Mouse (Mus musculus) telencephalon, adult 2 months (tissue): ENCODE data around the gene Nrxn2.

Experiments
- DNase-seq: peaks from one replicate; pipeline ENCODE4 v3.0.0-alpha.2; 2011; ENCODE audit warnings: low read depth, low spot score

Gene Nrxn2

GRCm38 (mm10) chr19:6452672-6453310 lies 34.3 kb downstream of the Nrxn2 start:
- no peak for DNase-seq

GRCm38 (mm10) chr19:6453349-6453748 lies 34.8 kb downstream of the Nrxn2 start:
- DNase-seq = peak; percentile 52

DNA sequence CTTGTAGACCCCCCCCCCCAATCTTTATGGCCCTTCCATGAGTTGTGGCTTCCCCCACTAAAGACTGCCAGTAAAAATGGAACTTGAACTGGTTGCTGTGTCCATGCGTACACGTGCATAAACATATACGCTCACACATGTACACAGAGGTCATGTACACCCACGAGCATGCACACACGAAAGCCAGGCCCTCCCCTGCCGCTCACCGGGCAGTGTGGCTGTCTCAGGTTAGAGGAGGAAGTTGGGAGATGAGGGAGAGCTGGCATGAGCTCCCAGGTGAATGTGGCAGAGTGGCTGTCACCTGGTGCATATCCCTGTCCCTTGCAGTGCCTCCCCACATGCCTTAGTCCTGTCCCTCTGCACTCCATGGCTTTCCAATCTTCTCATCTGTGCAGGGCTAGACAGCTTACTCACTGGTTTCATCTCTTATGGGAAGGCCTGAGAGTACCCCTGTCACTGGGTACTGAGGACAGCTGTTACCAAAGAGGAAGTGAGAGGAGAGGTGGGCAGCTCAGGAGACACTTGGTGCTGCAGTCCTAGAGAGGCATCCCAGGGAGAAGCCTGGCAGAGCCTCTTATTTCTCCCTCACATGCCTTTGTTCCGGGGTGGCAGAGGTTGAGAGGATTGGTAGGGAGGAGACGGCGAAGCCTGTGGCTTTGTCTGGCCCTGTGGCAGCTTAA lies 35.6 kb downstream of the Nrxn2 start:
- DNase-seq = no peak

GRCm38 (mm10) chr19:6459504-6459903 lies 41.0 kb downstream of the Nrxn2 start:
- peak; percentile 76 for DNase-seq

DNA sequence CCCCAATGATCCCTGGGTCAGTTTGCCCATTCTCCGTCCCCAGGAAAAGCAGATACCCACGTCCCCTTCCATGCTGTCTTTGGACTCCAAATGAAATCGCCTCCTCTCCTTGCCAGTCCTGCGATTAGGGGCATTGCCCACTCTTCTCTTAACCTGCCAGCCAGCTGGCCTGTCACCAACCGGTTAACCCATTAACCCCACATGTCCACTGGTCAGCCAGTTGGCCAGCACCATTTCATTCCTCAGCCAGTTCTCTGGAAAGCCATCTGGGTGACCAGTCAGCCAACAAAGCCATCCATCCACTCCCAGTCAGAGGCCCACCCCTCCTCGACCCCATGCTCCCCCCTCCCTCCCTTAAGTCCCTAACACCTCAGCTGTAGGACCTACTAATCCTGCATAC lies 44.3 kb downstream of the Nrxn2 start:
- no peak for DNase-seq

DNA sequence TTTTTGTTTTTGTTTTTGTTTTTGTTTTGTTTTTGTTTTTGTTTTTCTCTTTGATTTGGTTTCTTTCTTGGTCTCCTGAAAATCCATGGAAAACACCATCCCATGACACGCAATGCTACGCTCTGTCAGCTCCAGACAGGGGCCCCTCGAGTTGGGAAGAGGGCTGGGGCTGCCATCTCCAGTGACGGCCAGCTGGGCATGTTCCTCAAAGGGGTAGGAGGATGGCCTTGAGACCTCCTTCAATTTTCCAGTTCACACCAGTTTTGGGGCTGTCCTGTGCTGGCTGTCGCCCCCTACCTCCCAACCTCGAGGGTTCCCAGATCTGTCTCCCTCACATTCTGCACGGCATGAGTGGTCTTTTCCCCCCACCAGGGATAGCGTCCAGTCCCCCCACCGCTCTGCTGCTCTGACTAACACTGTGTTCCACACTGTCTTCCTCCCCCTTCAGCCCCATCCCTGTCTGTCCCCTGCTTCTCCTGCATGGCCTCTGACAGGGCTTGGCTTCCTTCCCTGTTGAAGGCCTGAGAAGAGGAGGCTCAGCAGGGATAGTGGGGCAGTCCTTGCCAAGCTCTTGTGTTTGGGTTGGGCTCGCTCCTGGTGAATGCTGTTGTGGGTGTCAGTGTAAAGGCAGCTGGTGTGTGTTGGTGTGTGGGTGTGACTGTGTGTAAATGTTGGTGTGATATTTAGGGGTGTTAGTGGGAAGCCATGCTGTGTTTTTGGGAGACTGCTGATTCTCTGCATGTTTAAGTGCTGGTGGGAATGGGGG lies 46.0 kb downstream of the Nrxn2 start:
- DNase-seq = peak; percentile 84

GRCm38 (mm10) chr19:6465090-6465489 lies 46.6 kb downstream of the Nrxn2 start:
- no peak for DNase-seq

DNA sequence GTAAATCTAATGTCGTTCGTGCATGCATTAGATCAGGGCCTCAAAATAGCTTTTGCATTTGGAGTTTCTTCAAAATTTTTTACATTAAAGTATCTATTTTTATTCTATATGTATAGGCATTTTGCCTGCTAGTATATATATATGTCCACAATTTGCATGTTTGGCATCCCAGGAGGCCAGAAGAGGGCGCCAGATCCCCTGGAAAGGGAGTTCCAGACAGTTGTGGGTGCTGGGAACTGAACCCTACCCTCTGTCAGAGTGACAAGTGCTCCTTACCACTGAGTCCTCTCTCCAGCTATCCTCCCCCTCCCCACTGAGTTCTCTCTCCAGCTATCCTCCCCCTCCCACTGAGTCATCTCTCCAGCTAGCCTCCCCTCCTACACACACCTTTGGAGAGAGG lies 48.4 kb downstream of the Nrxn2 start:
- DNase-seq = no peak

- no peak for DNase-seq
These were observed 48.9 kb downstream of the Nrxn2 start for GRCm38 (mm10) chr19:6467374-6467979.

DNA sequence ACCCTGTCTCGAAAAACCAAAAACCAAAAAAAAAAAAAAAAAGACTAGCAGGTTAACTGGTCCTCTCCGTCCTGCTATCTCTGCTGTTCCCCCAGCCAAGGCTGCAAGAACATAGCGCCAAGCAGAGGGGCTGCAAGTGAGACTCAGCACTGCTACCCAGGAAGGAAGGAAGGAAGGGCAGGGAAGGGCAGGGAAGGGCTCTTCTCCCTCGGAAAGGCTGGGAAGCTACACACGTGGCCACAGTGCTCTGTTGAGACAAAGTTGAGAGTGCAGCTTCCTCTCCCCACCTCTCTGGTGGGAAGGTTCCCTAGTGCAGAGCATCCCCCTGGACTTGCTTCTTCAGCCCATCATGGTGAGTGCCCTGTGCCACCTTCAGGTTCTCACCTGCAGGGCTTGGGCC lies 53.1 kb downstream of the Nrxn2 start:
- no peak for DNase-seq

- no peak for DNase-seq
These were observed 54.3 kb downstream of the Nrxn2 start for GRCm38 (mm10) chr19:6472821-6473220.

GRCm38 (mm10) chr19:6474706-6475105 lies 56.2 kb downstream of the Nrxn2 start:
- no peak for DNase-seq

DNA sequence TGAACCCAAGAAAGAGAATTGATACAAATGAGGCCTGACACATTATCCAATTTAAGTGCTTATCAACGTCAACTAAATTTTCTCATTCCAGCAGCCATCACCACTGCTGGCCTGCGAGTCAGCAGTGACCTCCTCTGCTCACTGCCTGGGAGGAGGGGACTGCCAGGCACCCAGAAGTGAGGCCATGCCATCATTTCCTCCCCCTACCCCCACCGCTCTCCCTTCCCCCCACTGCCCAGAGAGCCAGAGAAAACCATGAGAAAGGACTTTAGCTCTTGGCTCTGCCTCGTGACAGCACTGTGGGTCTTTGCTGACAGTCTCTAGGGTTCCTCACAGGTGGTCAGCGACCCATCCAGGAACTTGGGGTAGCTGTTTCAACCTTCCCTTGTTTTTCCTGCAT lies 56.6 kb downstream of the Nrxn2 start:
- no peak for DNase-seq

- no peak for DNase-seq
These were observed 58.5 kb downstream of the Nrxn2 start for GRCm38 (mm10) chr19:6477007-6477406.

DNA sequence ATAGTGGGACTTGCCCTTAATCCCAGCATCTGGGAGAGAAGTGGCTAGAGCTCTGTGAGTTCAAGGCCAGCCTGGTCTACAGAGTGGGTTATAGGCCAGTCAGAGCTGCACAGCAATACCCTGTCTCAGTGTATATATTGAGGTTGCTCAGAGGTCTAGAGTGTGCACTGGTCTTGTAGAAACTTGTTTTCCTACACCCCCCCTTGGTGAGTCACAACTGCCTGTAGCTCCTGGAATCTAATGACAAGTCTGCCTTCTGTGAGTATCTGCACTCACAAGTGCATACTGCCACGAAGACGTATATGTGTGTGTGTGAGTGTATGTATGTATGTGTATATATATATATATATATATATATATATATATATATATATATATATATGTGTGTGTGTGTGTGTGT lies 60.0 kb downstream of the Nrxn2 start:
- DNase-seq = no peak

DNA sequence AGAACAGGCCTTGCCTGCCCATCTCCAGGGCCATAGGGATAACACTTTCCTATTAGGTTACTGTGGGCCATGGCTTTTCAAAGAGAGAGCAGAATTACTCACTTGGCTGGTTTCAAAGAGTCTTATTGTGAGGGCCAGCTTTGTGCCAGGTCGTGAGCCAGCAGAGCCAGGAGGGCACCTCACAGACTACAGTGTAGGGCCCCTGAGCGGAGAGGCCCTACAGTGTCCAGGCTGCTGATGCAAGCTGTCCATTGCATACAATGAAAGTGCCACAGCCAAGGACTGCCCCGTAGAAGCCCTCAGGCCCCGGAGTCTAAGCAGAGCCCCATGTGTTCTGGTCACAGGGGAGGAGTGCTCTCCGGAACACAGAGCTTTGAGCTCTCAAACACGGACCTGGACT lies 64.4 kb downstream of the Nrxn2 start:
- DNase-seq = no peak

DNA sequence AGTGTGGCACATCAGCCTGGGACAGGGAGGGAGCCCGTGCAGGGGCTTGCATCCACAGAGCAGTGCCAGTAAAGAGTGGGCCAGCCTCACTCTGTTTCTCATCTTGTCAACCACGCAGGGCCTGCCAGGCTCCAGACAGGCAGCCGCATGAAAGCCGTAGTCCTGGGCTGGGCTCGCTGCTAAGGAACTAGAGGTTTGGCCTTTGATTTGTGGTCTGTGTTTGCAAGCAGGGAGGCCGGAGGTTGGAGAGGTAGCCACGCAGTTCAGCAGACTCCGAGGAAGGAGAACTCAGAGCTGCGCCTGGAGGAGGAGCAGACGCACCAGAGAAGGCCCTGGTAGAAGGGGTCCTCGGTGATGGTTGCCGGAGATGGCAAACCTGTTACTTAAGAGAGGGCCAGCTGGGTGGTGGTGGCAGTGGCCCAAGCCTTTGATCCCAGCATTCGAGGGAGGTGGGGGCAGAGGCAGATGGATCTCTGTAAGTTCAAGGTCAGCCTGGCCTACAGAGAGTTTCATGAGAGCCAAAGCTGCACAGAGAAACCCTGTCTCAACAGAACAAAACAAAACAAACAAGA lies 66.6 kb downstream of the Nrxn2 start:
- DNase-seq = no peak

DNA sequence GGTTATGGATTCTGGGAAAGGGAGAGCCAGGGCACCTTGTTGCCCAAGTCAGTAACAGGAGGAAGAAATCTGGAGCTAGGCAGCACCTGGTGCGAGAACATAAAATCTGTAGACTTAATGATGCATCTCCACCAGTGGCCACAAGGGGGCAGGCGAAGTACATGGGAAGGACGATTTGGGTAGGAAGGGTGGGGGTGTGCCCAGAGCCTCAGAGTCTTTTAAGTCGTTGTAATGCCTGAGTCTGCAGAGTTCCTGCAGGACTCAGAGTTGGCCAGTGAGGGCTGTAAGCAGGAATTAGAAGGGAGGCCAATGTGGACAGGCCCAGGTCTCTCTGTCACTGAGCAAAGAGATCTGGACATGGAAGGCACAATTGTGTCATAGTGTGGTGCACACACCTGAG lies 70.5 kb downstream of the Nrxn2 start:
- DNase-seq = peak; percentile 77

DNA sequence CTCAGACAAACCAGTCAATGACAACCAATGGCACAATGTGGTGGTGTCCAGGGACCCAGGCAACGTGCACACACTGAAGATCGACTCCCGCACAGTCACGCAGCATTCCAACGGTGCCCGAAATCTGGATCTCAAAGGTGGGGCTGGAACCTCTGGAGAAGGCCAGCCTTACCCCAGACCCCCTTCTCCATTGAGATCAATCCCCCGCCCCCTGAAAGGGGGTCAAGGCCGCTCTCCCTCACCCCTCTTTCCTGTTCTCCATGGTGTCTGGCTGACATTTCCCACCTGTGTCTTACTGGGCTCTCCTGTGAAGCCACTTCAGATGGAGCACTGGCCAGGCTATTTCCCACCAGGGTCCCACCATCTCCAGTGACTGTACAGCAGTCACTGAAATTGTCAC lies 73.0 kb downstream of the Nrxn2 start:
- no peak for DNase-seq

- peak; percentile 74 for DNase-seq
These were observed 73.6 kb downstream of the Nrxn2 start for GRCm38 (mm10) chr19:6492124-6492523.

GRCm38 (mm10) chr19:6493219-6493618 lies 74.7 kb downstream of the Nrxn2 start:
- no peak for DNase-seq

- DNase-seq = no peak
These were observed 75.5 kb downstream of the Nrxn2 start for GRCm38 (mm10) chr19:6494032-6494431.
